Mouse (Mus musculus) CD4-positive, CD25-positive, alpha-beta regulatory T cell, adult 2 months (primary cell): ENCODE results near the gene Olfml3.

Experiments
- DNase-seq: peaks from one replicate; pipeline ENCODE4 v3.0.0-alpha.2; 2012; ENCODE audit warnings: low read depth, low spot score

Gene Olfml3

GRCm38 (mm10) chr3:103740342-103740741 is 2.5 kb upstream of the Olfml3 start:
- DNase-seq = peak; percentile 40

- no peak for DNase-seq
Observed at GRCm38 (mm10) chr3:103739329-103739728, 1.5 kb upstream of the Olfml3 start, which contains the start of gene Gm10964. Gene Gm10964 (plus strand): TSS chr3:103739366.

DNA sequence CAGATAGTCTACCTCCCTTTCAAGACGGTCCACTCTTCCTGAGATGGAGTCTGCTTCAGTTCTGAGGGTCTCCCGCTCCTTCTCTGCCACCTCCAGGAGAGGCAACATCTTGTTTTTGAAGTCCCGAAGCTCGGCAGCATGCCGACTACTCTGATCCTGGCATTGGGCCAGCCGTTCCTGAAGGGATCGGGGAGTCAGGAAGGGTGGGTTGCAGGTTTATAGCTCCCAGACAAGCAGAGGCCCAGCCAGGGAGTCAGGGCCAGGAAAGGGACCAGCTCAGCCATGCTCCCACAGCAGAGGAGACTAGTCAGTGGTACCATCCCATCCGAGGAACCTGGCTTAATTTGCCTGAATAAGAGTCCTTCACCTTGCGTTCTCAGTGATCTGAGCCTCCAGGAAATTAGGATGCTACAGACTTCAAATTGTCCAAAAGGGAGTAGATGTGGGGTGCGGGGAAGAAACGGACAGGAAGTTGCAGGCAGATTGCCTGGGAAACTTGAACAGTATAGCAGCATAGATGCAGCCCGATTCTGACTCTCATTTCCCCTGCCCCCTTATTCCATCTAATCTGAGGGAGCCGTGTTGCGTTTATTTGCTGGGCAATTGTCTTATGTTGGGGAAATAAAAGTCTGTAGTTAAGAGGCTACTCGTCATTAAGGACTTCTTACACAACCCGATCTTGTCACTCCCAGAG is 593 bp downstream of the Olfml3 start:
- no peak for DNase-seq

GRCm38 (mm10) chr3:103735776-103736600 is 1.8 kb downstream of the Olfml3 start:
- DNase-seq = no peak

DNA sequence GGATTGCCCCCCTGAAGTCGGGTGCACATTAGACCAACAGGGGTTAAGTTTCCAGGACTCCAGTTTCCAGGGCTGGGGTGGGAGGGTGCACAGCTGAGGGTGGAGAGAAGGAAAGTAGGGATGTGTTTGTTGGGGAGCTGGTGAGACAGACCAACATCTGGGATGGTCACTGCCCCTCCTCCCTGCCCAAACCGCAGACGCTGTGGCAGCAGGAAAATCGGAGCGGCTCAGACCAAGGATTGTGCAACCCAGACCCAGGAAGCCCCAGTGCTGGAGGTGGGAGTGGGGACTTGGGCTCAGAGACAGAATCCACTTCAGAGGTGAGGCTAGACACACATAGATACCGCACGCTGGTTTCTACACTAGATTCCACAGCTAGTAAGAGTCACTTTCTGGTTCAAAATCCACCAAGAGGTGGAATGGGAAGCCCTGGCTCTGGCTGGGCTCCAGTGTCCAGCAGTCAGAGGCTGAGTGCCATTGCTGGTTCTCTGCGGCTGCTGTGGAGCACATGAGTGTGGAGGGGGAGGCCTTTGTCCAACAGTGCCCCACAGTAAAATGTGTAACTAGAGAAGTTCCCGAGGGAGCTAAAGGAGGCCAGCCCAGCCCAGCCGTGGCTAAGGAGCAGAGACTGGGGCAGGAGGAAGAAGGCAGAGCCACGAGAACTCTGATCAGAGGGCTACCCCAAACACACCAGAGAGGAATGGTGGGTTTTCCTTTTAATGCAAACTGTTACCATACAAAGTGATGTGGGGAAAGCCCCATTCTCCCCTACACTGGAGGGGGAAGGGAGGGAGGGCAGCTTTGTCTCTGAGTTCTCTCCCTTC is 2.9 kb downstream of the Olfml3 start:
- no peak for DNase-seq

- DNase-seq = no peak
Observed at GRCm38 (mm10) chr3:103733799-103734695, 3.8 kb downstream of the Olfml3 start.

- DNase-seq = no peak
Observed at GRCm38 (mm10) chr3:103733176-103733575, 4.6 kb downstream of the Olfml3 start.

DNA sequence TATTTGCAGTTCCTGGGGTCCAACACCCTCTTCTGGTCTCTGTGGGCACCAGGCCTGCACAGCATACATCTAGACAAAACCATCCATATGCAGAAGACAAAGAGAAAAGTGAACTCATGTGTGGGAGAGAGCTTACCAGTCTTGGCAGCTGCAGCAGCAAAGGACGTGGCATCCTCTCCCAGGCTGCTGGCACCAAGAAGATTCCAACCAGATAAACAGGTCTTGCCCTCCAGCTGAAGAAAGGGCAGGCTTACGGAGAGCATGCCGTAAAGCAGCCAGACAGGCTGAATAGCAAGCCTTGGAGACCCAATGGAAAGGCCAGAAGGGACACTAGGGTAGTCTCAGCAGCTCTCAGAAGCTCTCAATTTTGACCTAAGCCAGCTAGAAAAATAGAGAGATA is 5.7 kb downstream of the Olfml3 start:
- no peak for DNase-seq

GRCm38 (mm10) chr3:103729850-103730249 is 8.0 kb downstream of the Olfml3 start:
- DNase-seq = no peak

DNA sequence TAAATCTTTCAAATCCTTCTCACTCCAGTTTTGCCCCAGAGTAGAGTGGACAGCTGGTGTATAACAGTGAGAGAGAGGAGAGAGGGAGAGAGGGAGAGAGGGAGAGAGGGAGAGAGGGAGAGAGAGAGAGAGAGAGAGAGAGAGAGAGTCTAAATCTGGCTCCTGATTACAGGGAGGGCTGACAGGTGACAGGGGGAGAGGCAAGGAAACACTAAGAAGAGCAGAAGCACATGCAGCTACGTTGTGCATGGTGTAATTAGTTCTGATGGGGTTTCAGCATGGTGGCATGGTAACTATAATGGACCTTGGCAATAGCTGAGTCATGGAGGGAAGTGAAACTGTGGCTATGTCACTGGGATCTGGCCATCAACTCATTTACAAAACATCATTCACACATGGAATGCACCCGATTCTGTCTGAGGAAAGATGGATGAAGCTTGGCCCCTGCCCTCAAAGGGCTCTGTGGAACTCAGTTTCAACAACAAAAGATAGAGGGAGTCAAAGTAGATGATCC is 9.9 kb downstream of the Olfml3 start:
- no peak for DNase-seq

- no peak for DNase-seq
Observed at GRCm38 (mm10) chr3:103726642-103727041, 11.2 kb downstream of the Olfml3 start.

DNA sequence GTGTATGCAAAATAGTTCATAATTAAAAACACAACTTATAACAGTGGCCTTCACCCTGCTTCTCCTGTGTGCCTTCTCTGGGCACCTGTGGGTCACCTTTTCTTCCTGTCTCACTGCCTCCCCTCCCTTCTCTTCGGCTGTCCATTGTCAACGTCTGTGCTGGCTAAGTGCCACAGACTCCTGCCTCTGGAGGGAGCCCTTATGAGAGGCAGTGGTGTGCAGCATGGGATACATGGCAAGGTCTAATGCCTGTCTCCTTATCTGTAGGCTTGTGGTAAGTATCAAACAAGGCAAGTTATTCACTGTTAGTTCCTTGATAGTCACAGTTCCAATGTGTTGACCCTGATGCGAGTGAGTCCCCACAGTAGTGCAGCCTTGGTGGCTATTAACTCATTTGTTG is 13.7 kb downstream of the Olfml3 start:
- no peak for DNase-seq

GRCm38 (mm10) chr3:103718728-103719127 is 19.1 kb downstream of the Olfml3 start:
- DNase-seq = no peak

GRCm38 (mm10) chr3:103716774-103717760 is 20.7 kb downstream of the Olfml3 start:
- no peak for DNase-seq

- DNase-seq = no peak
Observed at GRCm38 (mm10) chr3:103715762-103716693, 21.8 kb downstream of the Olfml3 start.

- no peak for DNase-seq
Observed at GRCm38 (mm10) chr3:103714942-103715341, 22.9 kb downstream of the Olfml3 start.

DNA sequence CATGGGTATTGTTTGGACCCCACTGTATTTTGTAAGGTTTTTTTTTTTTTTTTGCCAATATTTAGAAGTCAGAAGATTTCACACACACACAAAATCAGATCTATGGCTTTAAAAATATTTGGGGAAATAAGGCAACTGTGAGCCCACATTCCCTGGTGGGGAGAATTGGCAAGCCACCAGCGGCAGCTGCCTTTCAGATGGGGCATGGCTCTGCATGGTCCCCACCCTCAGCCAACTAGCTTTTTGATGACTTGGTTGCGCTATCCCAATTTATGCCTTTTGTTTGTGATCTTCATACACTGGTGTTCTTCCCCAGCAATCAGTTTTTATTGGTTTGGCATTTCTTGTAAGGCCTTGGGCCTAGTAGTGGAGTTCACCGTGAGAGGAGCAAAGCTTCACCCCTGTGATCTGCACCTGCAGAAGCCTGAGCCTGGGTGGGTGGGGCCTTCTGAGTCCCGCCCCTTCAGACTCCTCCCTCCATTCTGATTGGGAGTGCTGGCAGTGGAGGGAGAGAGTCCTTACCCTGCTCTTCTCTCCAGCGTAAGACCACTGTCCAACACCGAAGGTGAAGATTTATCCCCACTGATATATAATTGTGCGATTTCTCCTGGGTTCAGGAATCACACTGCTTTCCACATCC is 23.4 kb downstream of the Olfml3 start:
- DNase-seq = peak; percentile 21

DNA sequence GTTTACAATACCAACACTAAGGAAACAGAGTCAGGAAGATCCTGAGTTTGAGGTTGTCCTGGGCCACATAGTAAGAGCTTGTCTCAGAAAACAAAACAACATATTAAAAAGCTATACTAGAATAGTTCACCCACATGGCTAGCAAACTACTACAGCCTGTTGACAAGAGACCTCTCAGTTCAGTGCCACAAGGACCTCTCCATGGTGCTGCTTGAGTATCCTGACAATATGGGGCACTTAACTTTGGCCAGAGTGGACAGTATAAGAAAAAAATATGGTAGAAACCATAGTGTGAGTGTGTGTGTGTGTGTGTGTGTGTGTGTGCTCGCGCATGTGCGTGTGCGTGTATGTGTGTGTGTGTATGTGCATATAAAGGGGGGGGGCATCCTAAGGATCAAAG is 25.6 kb downstream of the Olfml3 start:
- DNase-seq = no peak
